Comparison of ENCODE assay signal across 8 mouse cellular contexts in genomic region chr14:121698620-121698950, GRCm38 (mm10).
DNase-seq lines count a peak whose midpoint lies in the region; ATAC-seq and TF ChIP-seq lines count a peak whose summit lies in the region.

No protein-coding gene starts in this region.

- DNase-seq in layer of hippocampus, adult 2 months (ENCODE audit: low spot score in 2 of 2): no peak
- DNase-seq in layer of hippocampus, adult 9-11 months: no peak
- DNase-seq in limb, embryonic 11.5 days (ENCODE audit: low spot score): no peak
- DNase-seq in ovary, postnatal 36 days (ENCODE audit: low spot score): no peak
- DNase-seq in left cerebral cortex, postnatal 10 days (ENCODE audit: extremely low spot score in 1 of 2, low spot score in 2 of 2): no peak
- no peak for DNase-seq in urinary bladder, postnatal 4 days (ENCODE audit: low spot score in 2 of 2)

- H3K27ac ChIP-seq in layer of hippocampus, adult 2 months: peak overlapping the region; percentile 88
- H3K27ac ChIP-seq in forebrain, embryonic 12.5 days: no peak overlapping the region
- H3K27ac ChIP-seq in limb, embryonic 11.5 days (replicated peaks; ENCODE audit: low read depth, low read length): no peak overlapping the region
- 0 out of 2 replicates have a peak overlapping the region, but pooled peaks have one; percentile 24 for H3K27ac ChIP-seq in neural tube, embryonic 14.5 days (ENCODE audit: low read depth, low read length)

- no peaks in the 10 kb centered on the region for H3K9me3 ChIP-seq in forebrain, embryonic 12.5 days
- H3K9me3 ChIP-seq in limb, embryonic 11.5 days (ENCODE audit: control insufficient read depth, low read length): no peaks in the 10 kb centered on the region
- no peaks in the 10 kb centered on the region for H3K9me3 ChIP-seq in neural tube, embryonic 14.5 days (ENCODE audit: control insufficient read depth, low read length)

- H3K9ac ChIP-seq in forebrain, embryonic 12.5 days: peak overlapping the region; percentile 48; the same call in 1 of the 2 replicates
- H3K9ac ChIP-seq in limb, embryonic 11.5 days (ENCODE audit: low read length): no peak overlapping the region; the same call in 1 of the 2 replicates
- H3K9ac ChIP-seq in neural tube, embryonic 14.5 days (replicated peaks; ENCODE audit: low read depth, low read length): 0 out of 2 replicates have a peak overlapping the region, but pooled peaks have one; percentile 13

- H3K4me2 ChIP-seq in forebrain, embryonic 12.5 days: peak overlapping the region; percentile 50
- H3K4me2 ChIP-seq in limb, embryonic 11.5 days (ENCODE audit: low read depth, severe bottlenecking): peak overlapping the region; percentile 36; the same call in 1 of the 2 replicates
- H3K4me2 ChIP-seq in neural tube, embryonic 14.5 days (ENCODE audit: low read depth, low read length): peak overlapping the region; percentile 45

- no peaks in the 10 kb centered on the region for H3K36me3 ChIP-seq in forebrain, embryonic 12.5 days (replicated peaks)
- no peaks in the 10 kb centered on the region for H3K36me3 ChIP-seq in limb, embryonic 11.5 days (ENCODE audit: control insufficient read depth, insufficient read depth, low read length)
- H3K36me3 ChIP-seq in neural tube, embryonic 14.5 days (ENCODE audit: control insufficient read depth, insufficient read depth, low read length): no peaks in the 10 kb centered on the region

- peaks cover 22% of the 10 kb centered on the region for H3K4me1 ChIP-seq in forebrain, embryonic 12.5 days
- peaks cover 11% of the 10 kb centered on the region for H3K4me1 ChIP-seq in limb, embryonic 11.5 days (ENCODE audit: control insufficient read depth, insufficient read depth, low read length)
- H3K4me1 ChIP-seq in neural tube, embryonic 14.5 days (ENCODE audit: control insufficient read depth, insufficient read depth, low read length): peaks cover 13% of the 10 kb centered on the region; the same call in 1 of the 2 replicates

- ATAC-seq in forebrain, embryonic 12.5 days (ENCODE audit: low FRiP score): no peak
- no peak for ATAC-seq in limb, embryonic 11.5 days (ENCODE audit: insufficient number of reproducible peaks, low FRiP score, low TSS enrichment, low read depth)
- no peak for ATAC-seq in neural tube, embryonic 14.5 days (ENCODE audit: low read depth)

- no peaks in the 10 kb centered on the region for H3K27me3 ChIP-seq in forebrain, embryonic 12.5 days
- no peaks in the 10 kb centered on the region for H3K27me3 ChIP-seq in limb, embryonic 11.5 days (ENCODE audit: control insufficient read depth, insufficient read depth, low read length)
- H3K27me3 ChIP-seq in neural tube, embryonic 14.5 days (ENCODE audit: control insufficient read depth, insufficient read depth, low read length): no peaks in the 10 kb centered on the region

- WGBS in forebrain, embryonic 12.5 days: 15% methylated on average over 7 of the region's 7 CpGs
- 51% methylated on average over 7 of the region's 7 CpGs for WGBS in limb, embryonic 11.5 days
- WGBS in neural tube, embryonic 14.5 days: 10% methylated on average over 7 of the region's 7 CpGs

- H3K4me3 ChIP-seq in layer of hippocampus, adult 2 months: peak overlapping the region; percentile 60
- peak overlapping the region; percentile 23; the same call in 1 of the 2 replicates for H3K4me3 ChIP-seq in forebrain, embryonic 12.5 days (replicated peaks)
- no peak overlapping the region for H3K4me3 ChIP-seq in limb, embryonic 11.5 days (ENCODE audit: low read depth, low read length)
- peak overlapping the region; percentile 11; the same call in 1 of the 2 replicates for H3K4me3 ChIP-seq in neural tube, embryonic 14.5 days (ENCODE audit: low read depth, low read length)

- TF ChIP-seq CTCF in layer of hippocampus, adult 2 months (conservative IDR thresholded peaks at IDR 0.05): no peak

- intact Hi-C loops in left cerebral cortex, postnatal 10 days (cut with DNase I): no loop called here

Comparison
In these comparisons a context has a peak if more than half of its experiments do, and no peak if none do; other contexts are left out.
1. H3K27ac ChIP-seq: peak in layer of hippocampus, adult 2 months (single experiment) and neural tube, embryonic 14.5 days (single experiment); none in forebrain, embryonic 12.5 days (single experiment) and limb, embryonic 11.5 days (single experiment).
2. Peak in every context shown above with its lines, with median percentiles within 50 percentile points of each other: H3K4me2 ChIP-seq.